Mouse (Mus musculus): ENCODE measurements around the gene 4933434E20Rik. TPM values are rescaled to one million over a fixed set of nuclear protein-coding genes. Genes with fewer than 3 reads are reported as not detected.

4933434E20Rik gene
- polyA plus RNA-seq, 1 experiment from 2014 or later = 158 TPM

- 85% methylated on average over 2 of the region's 2 CpGs for WGBS
- H3K4me2 ChIP-seq (replicated peaks) = no peak overlapping the region
- no peak overlapping the region for H3K9ac ChIP-seq
- no peaks in the 10 kb centered on the region for H3K36me3 ChIP-seq
- H3K27ac ChIP-seq = no peak overlapping the region
- H3K9me3 ChIP-seq = no peaks in the 10 kb centered on the region
- H3K4me3 ChIP-seq = no peak overlapping the region
- H3K4me1 ChIP-seq = no peaks in the 10 kb centered on the region
- H3K27me3 ChIP-seq = no peaks in the 10 kb centered on the region
- no peak for ATAC-seq (ENCODE audit: low FRiP score, low read depth)
Measured at GRCm38 (mm10) chr3:90111706-90112105, 60.3 kb downstream of the 4933434E20Rik start.

- Histone ChIP-seq H3K27me3 (no peaks in the 10 kb centered on the region), H3K4me3 (no peak overlapping the region), H3K9ac (no peak overlapping the region), H3K4me2 (replicated peaks) (no peak overlapping the region), H3K9me3 (no peaks in the 10 kb centered on the region), H3K27ac (no peak overlapping the region), H3K36me3 (no peaks in the 10 kb centered on the region), H3K4me1 (no peaks in the 10 kb centered on the region)
- ATAC-seq (ENCODE audit: low FRiP score, low read depth) = no peak
- WGBS = 88% methylated on average over 2 of the region's 2 CpGs
Measured at GRCm38 (mm10) chr3:90114342-90114741, 62.9 kb downstream of the 4933434E20Rik start.

GRCm38 (mm10) chr3:90115526-90115925 lies 64.1 kb downstream of the 4933434E20Rik start:
- Histone ChIP-seq H3K36me3 (no peaks in the 10 kb centered on the region), H3K4me1 (no peaks in the 10 kb centered on the region), H3K27me3 (no peaks in the 10 kb centered on the region), H3K27ac (no peak overlapping the region; the same call in 1 of the 2 replicates), H3K4me3 (no peak overlapping the region), H3K9ac (no peak overlapping the region), H3K9me3 (no peaks in the 10 kb centered on the region), H3K4me2 (replicated peaks) (no peak overlapping the region)
- WGBS = 76% methylated on average over 3 of the region's 3 CpGs
- ATAC-seq (ENCODE audit: low FRiP score, low read depth) = no peak

MicroRNA genes within 50 kb of the gene (microRNA counts, 519-probe panel; counts per million panel counts)
- microRNA mmu-miR-190b = 3,671 counts per million, percentile 68 among the panel's probes with 10 or more counts

Small RNA genes within 50 kb of the gene (microRNA-seq; reads per million reads assigned to microRNA genes)
- 13.6 reads per million, percentile 30 among the genes with 10 or more reads in this experiment for gene Mir190b
- 1.2 reads per million for gene Mir7669

Other genes with a start within 250 kb of the 4933434E20Rik start
- 3.1 and 3.6 TPM in 2 replicates for gene She, start 220.3 kb upstream of the 4933434E20Rik start, polyA plus RNA-seq (2015; fragmentation: Nextera tagmentation; extraction: Ambion mirVana)
- 0.96 and 1.2 TPM in 2 replicates for gene Il6ra, start 138.4 kb upstream of the 4933434E20Rik start, polyA plus RNA-seq (2015; fragmentation: Nextera tagmentation; extraction: Ambion mirVana)
- gene Atp8b2, start 88.1 kb upstream of the 4933434E20Rik start, polyA plus RNA-seq (2015; fragmentation: Nextera tagmentation; extraction: Ambion mirVana) = 15.2 and 17.7 TPM in 2 replicates
- 157 and 174 TPM in 2 replicates for gene Hax1, start 52.9 kb upstream of the 4933434E20Rik start, polyA plus RNA-seq (2015; fragmentation: Nextera tagmentation; extraction: Ambion mirVana)
- 206 and 208 TPM in 2 replicates for gene Ubap2l, start 992 bp downstream of the 4933434E20Rik start, polyA plus RNA-seq (2015; fragmentation: Nextera tagmentation; extraction: Ambion mirVana)
- 520 and 556 TPM in 2 replicates for gene Tpm3, start 21.0 kb downstream of the 4933434E20Rik start, polyA plus RNA-seq (2015; fragmentation: Nextera tagmentation; extraction: Ambion mirVana)
- 0.27 and 0.34 TPM in 2 replicates for gene Nup210l, start 52.5 kb downstream of the 4933434E20Rik start, polyA plus RNA-seq (2015; fragmentation: Nextera tagmentation; extraction: Ambion mirVana)
- 1,711 and 1,721 TPM in 2 replicates for gene Rps27, start 162.0 kb downstream of the 4933434E20Rik start, polyA plus RNA-seq (2015; fragmentation: Nextera tagmentation; extraction: Ambion mirVana)
- gene Rab13, start 162.1 kb downstream of the 4933434E20Rik start, polyA plus RNA-seq (2015; fragmentation: Nextera tagmentation; extraction: Ambion mirVana) = 39.7 and 41.4 TPM in 2 replicates
- gene Jtb, start 180.0 kb downstream of the 4933434E20Rik start, polyA plus RNA-seq (2015; fragmentation: Nextera tagmentation; extraction: Ambion mirVana) = 96.8 and 99.7 TPM in 2 replicates
- 10.9 and 12.5 TPM in 2 replicates for gene Creb3l4, start 191.9 kb downstream of the 4933434E20Rik start, polyA plus RNA-seq (2015; fragmentation: Nextera tagmentation; extraction: Ambion mirVana)
- gene Slc39a1, start 196.5 kb downstream of the 4933434E20Rik start, polyA plus RNA-seq (2015; fragmentation: Nextera tagmentation; extraction: Ambion mirVana) = 102 and 103 TPM in 2 replicates
- 22.0 and 23.6 TPM in 2 replicates for gene Crtc2, start 202.5 kb downstream of the 4933434E20Rik start, polyA plus RNA-seq (2015; fragmentation: Nextera tagmentation; extraction: Ambion mirVana)
- gene Dennd4b, start 213.5 kb downstream of the 4933434E20Rik start, polyA plus RNA-seq (2015; fragmentation: Nextera tagmentation; extraction: Ambion mirVana) = 4.2 and 5.3 TPM in 2 replicates
- 19.4 and 19.6 TPM in 2 replicates for gene Gatad2b, start 241.5 kb downstream of the 4933434E20Rik start, polyA plus RNA-seq (2015; fragmentation: Nextera tagmentation; extraction: Ambion mirVana)